Mouse (Mus musculus): ENCODE measurements around the gene Gpr27.

The Gpr27 gene

GRCm38 (mm10) chr6:99674482-99674881, 18.0 kb upstream of the Gpr27 start:
- DNase-seq (ENCODE audit: low read depth in 1 of 2, low spot score in 2 of 2): no peak

DNA sequence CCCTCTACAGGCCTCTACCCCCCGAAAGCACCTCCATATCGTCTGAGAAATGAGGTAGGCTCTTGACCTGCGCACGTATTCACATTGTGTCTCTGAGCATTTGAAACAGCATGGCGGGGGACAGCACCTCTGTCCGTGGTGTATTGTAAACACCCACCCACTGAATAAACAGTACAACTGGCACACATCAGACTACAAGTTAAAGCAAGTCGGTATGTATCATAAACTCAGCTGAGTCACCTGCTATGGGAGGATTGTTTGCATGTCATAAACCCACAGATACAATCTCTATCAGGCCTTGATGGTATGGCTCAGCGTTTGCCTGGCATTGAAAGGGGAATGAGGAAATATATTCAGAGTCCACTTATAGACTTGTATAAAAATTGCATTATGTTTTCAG, 15.2 kb upstream of the Gpr27 start:
- DNase-seq (ENCODE audit: low read depth in 1 of 2, low spot score in 2 of 2): no peak

DNA sequence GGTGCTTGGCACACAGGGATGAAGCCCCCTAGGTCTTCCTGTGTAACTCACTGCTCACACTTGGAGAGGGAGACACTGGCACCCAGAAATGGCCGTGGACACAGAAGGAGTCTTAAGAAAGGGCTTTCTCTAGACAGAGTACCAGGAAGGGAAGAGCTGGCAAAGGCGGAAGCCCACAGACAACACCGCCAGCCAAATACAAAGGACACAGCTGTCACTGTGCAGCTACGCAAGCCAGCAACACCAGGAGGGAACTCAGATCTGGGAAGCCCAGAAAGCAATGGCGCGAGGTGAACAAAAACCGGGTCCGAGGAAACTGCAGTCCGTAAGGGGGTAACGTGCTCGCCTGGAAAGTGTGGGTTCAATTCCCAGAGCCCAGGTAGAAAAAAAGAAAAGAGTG, 14.4 kb upstream of the Gpr27 start:
- DNase-seq (ENCODE audit: low read depth in 1 of 2, low spot score in 2 of 2): no peak

GRCm38 (mm10) chr6:99683974-99684373, 8.5 kb upstream of the Gpr27 start:
- DNase-seq (ENCODE audit: low read depth in 1 of 2, low spot score in 2 of 2): no peak

DNA sequence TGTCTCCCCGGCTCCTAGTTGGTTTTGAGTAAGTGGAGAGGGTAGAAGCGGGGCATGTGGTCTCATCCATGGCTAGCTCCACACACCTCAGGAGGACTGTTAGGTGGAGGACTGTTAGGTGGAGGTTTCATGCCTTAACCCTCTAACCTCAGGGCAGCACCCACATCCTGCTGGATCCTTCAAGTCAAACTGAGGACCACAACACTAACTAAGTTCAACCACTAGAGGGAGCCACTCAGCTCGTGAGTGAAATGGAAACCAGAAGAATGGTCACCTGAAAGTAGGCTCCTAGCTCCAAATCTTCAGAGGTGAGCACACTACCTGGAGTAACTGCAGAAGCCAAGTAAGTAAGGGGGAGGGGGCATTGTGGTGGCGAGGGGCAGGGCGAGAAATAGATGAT, 7.6 kb upstream of the Gpr27 start:
- DNase-seq (ENCODE audit: low read depth in 1 of 2, low spot score in 2 of 2): no peak

- DNase-seq (ENCODE audit: low read depth in 1 of 2, low spot score in 2 of 2): no peak
Observed at GRCm38 (mm10) chr6:99688513-99688912, 4.0 kb upstream of the Gpr27 start.

- DNase-seq (ENCODE audit: low read depth in 1 of 2, low spot score in 2 of 2): no peak
Observed at GRCm38 (mm10) chr6:99691666-99692205, 743 bp upstream of the Gpr27 start.

GRCm38 (mm10) chr6:99692916-99693841, 700 bp downstream of the Gpr27 start:
- no peak for DNase-seq (ENCODE audit: low read depth in 1 of 2, low spot score in 2 of 2)

GRCm38 (mm10) chr6:99700484-99700883, 8.0 kb downstream of the Gpr27 start:
- no peak for DNase-seq (ENCODE audit: low read depth in 1 of 2, low spot score in 2 of 2)

DNA sequence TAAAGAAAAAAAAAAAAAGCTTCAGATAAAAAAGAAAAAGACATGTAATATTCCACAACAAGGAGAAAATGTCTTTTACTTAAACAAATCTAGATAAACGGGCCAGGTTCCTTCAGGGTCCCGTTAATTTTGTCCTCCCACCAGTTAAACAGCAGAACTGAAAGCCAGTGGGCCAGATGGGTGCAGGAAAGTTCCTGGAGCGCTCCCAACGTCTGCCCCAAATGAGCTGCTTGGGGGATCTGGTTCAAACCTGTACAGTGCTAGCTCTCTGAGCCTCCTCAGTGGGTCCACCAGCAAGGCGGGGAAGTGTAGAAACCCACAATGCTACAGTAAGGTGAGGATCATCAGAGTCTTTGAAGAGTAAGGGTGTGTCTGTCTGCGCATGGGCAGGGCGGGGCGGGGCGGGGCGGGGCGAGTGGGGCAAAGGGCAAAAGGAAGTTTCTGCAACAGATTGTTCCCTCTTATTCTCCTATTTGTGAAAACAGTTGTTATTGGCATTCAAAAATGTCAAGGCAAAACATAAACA, 19.2 kb downstream of the Gpr27 start:
- no peak for DNase-seq (ENCODE audit: low read depth in 1 of 2, low spot score in 2 of 2)

DNA sequence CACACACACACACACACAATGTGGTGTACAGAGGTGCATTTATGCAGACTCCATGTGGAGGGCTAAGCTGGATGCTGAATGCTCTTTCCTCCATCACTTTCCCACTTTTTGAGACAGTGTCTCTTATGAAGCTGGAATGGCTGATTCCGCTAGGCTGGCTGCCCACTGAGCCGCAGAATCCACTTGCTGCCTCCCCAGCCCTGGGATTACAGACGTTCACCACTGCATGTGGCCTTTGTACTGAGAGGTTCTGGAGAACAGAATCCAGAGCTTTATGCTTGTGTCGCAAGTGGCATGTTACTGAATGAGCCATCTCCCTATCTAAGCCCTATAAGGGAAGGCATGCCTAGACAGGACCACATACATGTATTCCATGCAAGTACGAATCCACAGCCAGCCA, 20.8 kb downstream of the Gpr27 start:
- no peak for DNase-seq (ENCODE audit: low read depth in 1 of 2, low spot score in 2 of 2)

- DNase-seq (ENCODE audit: low read depth in 1 of 2, low spot score in 2 of 2): no peak
Observed at GRCm38 (mm10) chr6:99715191-99715590, 22.7 kb downstream of the Gpr27 start.

GRCm38 (mm10) chr6:99715913-99716312, 23.4 kb downstream of the Gpr27 start:
- DNase-seq (ENCODE audit: low read depth in 1 of 2, low spot score in 2 of 2): no peak

GRCm38 (mm10) chr6:99721032-99721431, 28.6 kb downstream of the Gpr27 start:
- no peak for DNase-seq (ENCODE audit: low read depth in 1 of 2, low spot score in 2 of 2)

- DNase-seq (ENCODE audit: low read depth in 1 of 2, low spot score in 2 of 2): no peak
Observed at GRCm38 (mm10) chr6:99722390-99722789, 29.9 kb downstream of the Gpr27 start.

DNA sequence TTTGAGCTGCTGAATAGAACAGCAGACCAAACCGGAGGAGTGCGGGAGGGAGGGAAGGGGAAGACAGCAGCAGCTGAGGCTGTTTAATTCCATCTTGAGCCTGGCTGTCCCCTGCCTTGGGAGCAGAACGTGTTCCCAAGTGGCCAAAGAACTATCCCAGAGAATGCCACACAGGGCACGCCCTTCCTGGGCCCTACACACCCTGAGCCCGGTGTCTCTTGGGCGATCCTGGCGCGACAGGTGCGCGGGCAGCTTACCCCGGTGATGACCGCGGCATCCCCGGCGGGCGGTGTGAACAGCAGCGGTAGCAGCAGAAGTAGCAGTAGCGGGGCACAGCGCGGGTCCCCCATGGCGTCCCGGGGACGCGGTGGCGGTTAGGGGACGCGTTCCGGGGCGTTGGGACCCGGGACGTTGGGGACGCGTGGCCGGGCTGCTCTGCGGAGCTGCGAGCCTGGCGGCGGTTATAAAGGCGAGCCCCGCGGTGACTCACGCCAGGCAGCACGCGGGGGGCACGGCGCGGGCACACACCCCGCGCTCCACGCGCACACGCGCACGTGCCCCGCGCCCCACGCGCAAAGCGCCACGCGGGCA, 33.6 kb downstream of the Gpr27 start, which contains the start of gene Prok2:
Gene Prok2, minus strand, starts transcription at position 422 of the 591 bp plus-strand sequence.
- no peak for DNase-seq (ENCODE audit: low read depth in 1 of 2, low spot score in 2 of 2)

DNA sequence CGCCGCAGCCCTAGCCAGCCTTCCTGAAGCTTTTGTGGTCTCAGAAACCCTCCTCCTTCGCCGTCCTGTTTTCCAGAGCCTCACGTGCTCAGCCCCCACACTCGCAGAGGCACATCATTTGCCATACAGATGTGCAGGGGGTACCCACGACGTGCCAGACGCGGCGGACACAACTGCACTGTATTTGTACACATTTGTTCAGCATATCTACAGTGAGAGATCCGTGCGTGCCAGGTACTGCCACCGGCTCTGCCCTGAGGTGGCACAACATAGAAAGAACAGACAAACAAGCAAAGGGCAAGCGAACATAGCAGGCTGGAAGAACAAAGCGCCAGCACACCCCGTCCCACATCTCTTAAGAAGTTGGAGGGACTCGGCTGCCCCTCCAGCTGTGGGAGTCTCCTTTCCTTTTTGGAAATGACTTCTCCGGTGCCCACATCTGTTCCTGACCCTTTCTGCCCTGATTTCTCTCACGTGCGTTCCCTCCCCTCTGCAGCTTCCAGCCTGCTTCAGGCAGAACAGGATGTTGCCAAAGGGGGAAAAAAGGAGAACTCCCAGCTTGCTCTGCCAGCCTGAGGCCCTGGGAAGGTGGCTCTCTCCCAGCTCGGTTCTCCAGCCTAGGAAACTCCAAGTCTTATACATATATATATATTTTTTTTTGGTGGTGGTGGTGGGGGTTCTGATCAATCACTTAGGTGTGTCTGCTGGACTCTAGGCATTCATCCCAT, 34.3 kb downstream of the Gpr27 start:
- no peak for DNase-seq (ENCODE audit: low read depth in 1 of 2, low spot score in 2 of 2)

DNA sequence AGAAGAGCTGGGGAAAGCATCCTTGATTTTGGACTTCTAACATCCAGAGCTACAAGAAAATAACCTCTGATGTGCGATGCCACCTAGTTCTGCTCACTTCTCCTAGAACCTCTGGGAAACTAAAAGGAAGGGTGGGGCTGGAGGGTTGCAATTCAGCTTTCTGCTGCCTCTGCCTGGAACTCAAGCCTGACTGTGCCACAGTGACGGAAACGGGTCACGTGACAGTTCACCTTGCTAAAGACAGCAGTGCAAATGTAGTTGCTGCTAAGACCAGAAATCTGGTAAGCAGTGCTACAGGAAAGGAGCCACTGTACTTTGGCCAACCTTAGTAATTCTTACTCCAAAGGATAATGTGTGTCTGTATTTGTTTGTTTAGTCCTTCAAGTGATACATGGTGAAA, 37.4 kb downstream of the Gpr27 start:
- no peak for DNase-seq (ENCODE audit: low read depth in 1 of 2, low spot score in 2 of 2)

GRCm38 (mm10) chr6:99731926-99732325, 39.4 kb downstream of the Gpr27 start:
- DNase-seq (ENCODE audit: low read depth in 1 of 2, low spot score in 2 of 2): no peak

GRCm38 (mm10) chr6:99732673-99733072, 40.2 kb downstream of the Gpr27 start:
- DNase-seq (ENCODE audit: low read depth in 1 of 2, low spot score in 2 of 2): no peak

DNA sequence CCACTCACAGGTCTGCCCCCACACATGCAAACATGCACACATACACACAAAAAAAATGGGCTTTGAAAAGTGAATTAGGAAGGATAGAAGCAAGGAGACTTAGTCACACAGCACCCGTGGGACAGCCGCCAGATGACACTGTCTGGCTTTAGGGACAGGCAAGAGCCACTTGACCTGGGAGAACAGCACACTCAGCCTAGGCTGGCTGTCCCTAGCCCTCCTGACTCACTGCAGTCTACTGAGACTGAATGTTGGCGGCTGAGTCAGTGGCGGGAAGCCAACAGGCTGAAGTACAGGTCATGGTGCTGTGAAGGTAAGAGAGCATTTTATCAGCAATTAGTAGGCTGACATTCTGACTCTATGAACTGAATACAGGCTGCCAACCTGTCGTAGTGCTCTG, 42.2 kb downstream of the Gpr27 start:
- no peak for DNase-seq (ENCODE audit: low read depth in 1 of 2, low spot score in 2 of 2)
